ENCODE assay signal across 7 mouse cellular contexts in the genomic region with DNA sequence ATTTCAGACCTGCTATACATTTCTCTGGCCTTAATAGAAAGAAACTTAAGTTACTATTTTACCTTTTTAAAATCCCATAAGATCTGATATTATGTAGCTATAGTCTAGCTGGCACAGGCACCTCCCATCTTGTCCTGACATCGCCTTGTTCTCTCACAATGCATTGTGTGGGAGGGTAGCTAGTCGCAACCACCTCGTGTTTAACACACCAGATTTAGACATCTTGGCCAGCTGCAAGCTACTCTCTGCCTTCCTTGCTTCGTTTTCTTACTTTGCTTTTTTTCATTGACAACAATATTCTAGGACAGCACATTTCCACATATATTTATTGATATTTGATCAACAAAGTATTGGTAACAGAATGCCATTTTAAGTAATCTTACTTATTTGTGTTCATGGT.
"Had no signal": no experiment of that assay in that cellular context is flagged by ENCODE, and none has a peak within 500 bp of the region (broad histone marks: within the 10 kb centered on the region; RNA-seq: fewer than 3 reads in every experiment).

No protein-coding gene starts in this region.

- DNase-seq: kidney, adult 2 months; kidney, postnatal 25 days; lung, embryonic 14.5 days; lung, postnatal 10 days; lung, postnatal 4 days; midbrain, embryonic 14.5 days; thymus, postnatal 36 days had no signal
